Mouse (Mus musculus): ENCODE measurements at regions not wholly inside any gene's neighbourhood (a gene's known extent, or its start where the extent isn't known, plus 50 kb on each side); places are given as distances from the start of the nearest gene placed in this dataset.

- DNase-seq: no peak
These were observed 131.2 kb upstream of the Osr1 start for GRCm38 (mm10) chr12:9438575-9439161.

- DNase-seq: peak; percentile 70
These were observed 119.3 kb upstream of the Osr1 start for GRCm38 (mm10) chr12:9450620-9451019.

GRCm38 (mm10) chr12:9460193-9460592 lies 109.7 kb upstream of the Osr1 start:
- DNase-seq: no peak

GRCm38 (mm10) chr12:9469655-9470470 lies 100.1 kb upstream of the Osr1 start:
- DNase-seq: no peak

GRCm38 (mm10) chr12:9475836-9476235 lies 94.1 kb upstream of the Osr1 start:
- DNase-seq: no peak

GRCm38 (mm10) chr12:9478201-9478600 lies 91.7 kb upstream of the Osr1 start:
- no peak for DNase-seq

- DNase-seq: peak; percentile 10
These were observed 82.1 kb upstream of the Osr1 start for GRCm38 (mm10) chr12:9487674-9488413.

- no peak for DNase-seq
These were observed 56.0 kb upstream of the Osr1 start for GRCm38 (mm10) chr12:9513926-9514325.

- no peak for DNase-seq
These were observed 51.1 kb upstream of the Osr1 start for GRCm38 (mm10) chr12:9518782-9519181.

- peak; percentile 14 for DNase-seq
These were observed 50.6 kb upstream of the Osr1 start for GRCm38 (mm10) chr12:9519346-9519745.

Measured in lung, postnatal 14 days (tissue).